Mouse (Mus musculus): Measurements from ENCODE around the gene Zfp341.
A peak's percentile ranks its signal among the peaks of the same experiment; 100 is the strongest.

Zfp341 gene

GRCm38 (mm10) chr2:154680337-154680736, 67.2 kb downstream of the Zfp341 start:
- DNase-seq = no peak

DNA sequence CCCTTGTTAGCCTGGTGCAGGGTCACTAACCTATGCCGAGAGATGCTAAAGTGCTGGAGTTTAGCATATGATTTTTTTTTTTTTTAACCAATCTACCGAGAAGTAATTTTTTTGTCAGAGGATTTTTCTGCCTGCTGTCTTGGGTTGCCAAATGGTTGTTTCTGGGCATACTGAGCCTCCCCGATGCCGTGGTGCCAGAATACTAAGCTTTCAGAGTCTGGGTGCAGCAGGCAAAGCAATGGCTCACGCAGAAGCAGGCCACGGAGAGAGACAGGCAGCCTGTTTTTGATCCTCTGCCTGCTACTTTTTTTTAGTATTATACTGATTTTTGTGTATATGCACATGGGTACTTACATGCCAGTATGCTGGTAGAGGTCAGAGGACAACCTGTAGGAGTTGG, 67.8 kb downstream of the Zfp341 start:
- no peak for DNase-seq

GRCm38 (mm10) chr2:154682712-154683111, 69.6 kb downstream of the Zfp341 start:
- DNase-seq = no peak

DNA sequence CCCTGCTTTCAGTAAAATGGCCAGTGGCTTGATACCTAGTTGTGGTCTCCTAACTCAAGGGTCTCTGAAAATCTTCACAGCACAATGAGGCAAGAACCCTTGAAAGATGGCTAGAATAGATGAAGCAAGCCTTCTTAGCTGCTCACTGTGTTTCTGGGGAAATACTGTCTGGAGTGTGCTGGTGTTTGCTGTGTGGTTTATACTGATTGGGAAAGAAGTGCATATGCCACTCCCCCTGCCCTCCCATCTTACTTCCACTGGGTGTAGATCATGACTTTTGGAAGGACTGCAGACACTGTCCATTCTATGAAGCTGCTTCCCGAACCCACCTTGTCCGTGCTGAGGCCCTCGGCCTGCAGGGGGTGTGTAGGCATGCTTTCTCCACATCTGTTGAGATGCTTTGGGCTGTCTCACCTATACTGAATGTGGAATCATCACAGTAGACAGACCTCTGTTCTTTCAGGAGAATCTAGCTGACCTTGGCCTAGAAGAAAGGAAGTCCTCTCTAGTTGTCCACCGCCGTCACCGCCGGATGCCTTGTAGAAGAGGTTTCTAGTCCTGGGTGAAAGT, 71.9 kb downstream of the Zfp341 start:
- DNase-seq = peak; percentile 25

GRCm38 (mm10) chr2:154685772-154686171, 72.7 kb downstream of the Zfp341 start:
- DNase-seq = no peak

DNA sequence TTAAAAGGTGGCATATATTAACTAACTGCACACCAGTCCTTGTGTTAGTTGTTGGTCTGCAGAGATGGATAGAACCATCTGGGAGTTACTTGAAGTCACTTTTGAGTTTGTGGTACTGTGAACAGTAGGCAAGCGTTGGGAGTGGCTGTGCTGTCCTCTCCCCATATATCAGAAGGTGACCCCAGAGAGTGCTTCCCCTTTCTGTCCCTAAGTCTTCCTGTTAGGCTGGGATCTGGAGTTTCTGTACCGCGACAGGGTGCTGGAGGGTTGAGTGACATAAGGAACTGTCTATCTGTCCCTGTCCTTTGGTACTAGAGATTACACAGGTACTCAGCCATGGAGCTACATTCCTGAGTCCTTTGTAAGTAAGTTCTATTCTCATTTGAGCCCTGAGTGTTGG, 73.7 kb downstream of the Zfp341 start:
- no peak for DNase-seq

DNA sequence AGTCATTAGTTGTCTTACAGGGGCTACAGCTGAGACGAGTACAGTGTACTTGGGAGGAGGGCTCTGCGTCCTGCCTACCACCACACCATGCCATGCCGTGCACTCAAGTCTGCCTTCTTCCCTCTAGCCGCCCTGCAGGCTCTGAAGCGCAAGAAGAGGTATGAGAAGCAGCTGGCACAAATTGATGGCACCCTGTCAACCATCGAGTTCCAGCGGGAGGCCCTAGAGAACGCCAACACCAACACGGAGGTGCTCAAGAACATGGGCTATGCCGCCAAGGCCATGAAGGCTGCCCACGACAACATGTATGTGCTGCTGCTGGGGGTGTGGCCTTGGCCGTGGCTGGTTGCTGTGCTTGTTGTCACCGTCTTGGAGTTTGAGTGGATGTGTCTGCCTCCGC, 76.3 kb downstream of the Zfp341 start:
- peak; percentile 70 for DNase-seq

DNA sequence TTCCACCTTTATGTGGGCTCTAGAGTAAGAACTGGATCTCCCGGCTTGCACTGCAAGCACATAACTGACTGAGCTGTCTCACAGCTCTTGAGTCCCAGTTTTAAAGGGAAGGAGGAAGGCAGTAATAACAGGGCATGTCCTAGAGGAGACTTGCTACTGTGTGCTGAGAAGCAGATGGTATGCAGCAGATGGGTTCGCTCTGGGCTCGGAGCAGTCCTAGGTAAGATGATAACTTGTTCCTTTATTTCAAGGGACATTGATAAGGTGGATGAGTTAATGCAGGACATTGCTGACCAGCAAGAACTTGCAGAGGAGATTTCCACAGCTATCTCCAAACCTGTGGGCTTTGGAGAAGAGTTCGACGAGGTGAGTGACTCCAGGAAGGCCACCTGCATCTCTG, 77.9 kb downstream of the Zfp341 start:
- no peak for DNase-seq

DNA sequence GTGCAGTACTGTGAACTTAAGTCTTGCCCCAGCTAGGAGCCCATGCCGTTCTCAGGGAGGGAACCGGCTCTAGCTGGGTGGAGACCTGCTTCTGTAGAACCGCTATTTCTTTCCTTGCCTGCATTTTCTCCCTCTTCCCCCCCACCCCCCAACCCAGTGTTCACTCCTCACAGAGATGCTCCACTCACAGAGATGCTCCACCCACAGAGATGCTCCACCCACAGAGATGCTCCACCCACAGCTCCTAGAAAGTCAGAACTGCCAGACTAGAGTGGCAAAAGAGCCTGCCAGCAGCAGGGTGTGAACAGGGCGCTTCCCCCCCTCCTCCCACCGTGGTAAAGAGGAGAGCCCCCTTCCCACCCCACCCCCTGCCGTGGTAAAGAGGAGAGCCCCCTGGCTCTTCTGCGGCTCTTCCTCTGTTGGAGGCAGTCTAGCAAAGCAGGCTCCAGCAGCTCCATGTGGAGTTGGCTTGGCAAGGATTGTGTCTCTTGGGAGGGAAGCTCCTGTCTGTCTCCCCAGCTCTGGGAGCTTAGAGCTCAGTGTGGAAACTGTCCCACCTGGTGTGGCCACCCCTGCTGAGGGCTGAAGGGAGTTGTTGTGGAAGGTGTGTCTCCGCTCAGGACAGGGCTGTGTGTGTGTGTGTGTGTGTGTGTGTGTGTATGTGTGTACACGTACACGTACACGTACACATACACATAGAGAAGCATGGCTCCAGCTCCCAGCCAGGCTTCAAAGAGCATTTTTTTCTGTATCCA, 80.3 kb downstream of the Zfp341 start:
- DNase-seq = peak; percentile 77

GRCm38 (mm10) chr2:154693941-154694256, 80.8 kb downstream of the Zfp341 start:
- DNase-seq = peak; percentile 82

GRCm38 (mm10) chr2:154695690-154696089, 82.6 kb downstream of the Zfp341 start:
- DNase-seq = no peak

Measured in lung, postnatal 10 days (tissue).